Mouse (Mus musculus): ENCODE results near the gene Dip2c. TPM values are rescaled to one million over a fixed set of nuclear protein-coding genes. Genes with fewer than 3 reads are reported as not detected.

The Dip2c gene
- polyA plus RNA-seq, 1 experiment = 8.4 TPM

GRCm38 (mm10) chr13:9312916-9313315 lies 36.6 kb downstream of the Dip2c start:
- H3K4me3 ChIP-seq (ENCODE audit: low read depth, low read length) = no peak overlapping the region
- peaks cover 2% of the 10 kb centered on the region for H3K4me1 ChIP-seq (ENCODE audit: control insufficient read depth, insufficient read depth, low read length)
- no peaks in the 10 kb centered on the region for H3K27me3 ChIP-seq (ENCODE audit: control insufficient read depth, insufficient read depth, low read length, poor library complexity, severe bottlenecking)
- no peak overlapping the region for H3K9ac ChIP-seq (ENCODE audit: low read depth, poor library complexity, severe bottlenecking)
- TF ChIP-seq EP300 (IDR thresholded peaks at IDR 0.05; ENCODE audit: insufficient read depth, low read depth, low read length) (no peak), POLR2A (IDR thresholded peaks at IDR 0.05; ENCODE audit: insufficient read depth, low read length) (no peak), CTCF (IDR thresholded peaks at IDR 0.05; ENCODE audit: low read depth, low read length) (no peak)
- no peaks in the 10 kb centered on the region for H3K36me3 ChIP-seq (ENCODE audit: control insufficient read depth, insufficient read depth, low read length, poor library complexity, severe bottlenecking)
- H3K27ac ChIP-seq (ENCODE audit: insufficient read depth, low read length) = no peak overlapping the region
- H3K9me3 ChIP-seq (replicated peaks; ENCODE audit: control insufficient read depth, insufficient read depth, low read length, poor library complexity, severe bottlenecking) = no peaks in the 10 kb centered on the region

GRCm38 (mm10) chr13:9314099-9314712 lies 37.9 kb downstream of the Dip2c start:
- Histone ChIP-seq H3K36me3 (ENCODE audit: control insufficient read depth, insufficient read depth, low read length, poor library complexity, severe bottlenecking) (no peaks in the 10 kb centered on the region), H3K4me3 (ENCODE audit: low read depth, low read length) (no peak overlapping the region), H3K27me3 (ENCODE audit: control insufficient read depth, insufficient read depth, low read length, poor library complexity, severe bottlenecking) (no peaks in the 10 kb centered on the region), H3K9ac (ENCODE audit: low read depth, poor library complexity, severe bottlenecking) (no peak overlapping the region), H3K4me1 (ENCODE audit: control insufficient read depth, insufficient read depth, low read length) (peaks cover 2% of the 10 kb centered on the region), H3K9me3 (replicated peaks; ENCODE audit: control insufficient read depth, insufficient read depth, low read length, poor library complexity, severe bottlenecking) (no peaks in the 10 kb centered on the region), H3K27ac (ENCODE audit: insufficient read depth, low read length) (no peak overlapping the region)
- TF ChIP-seq POLR2A (IDR thresholded peaks at IDR 0.05; ENCODE audit: insufficient read depth, low read length) (no peak), EP300 (IDR thresholded peaks at IDR 0.05; ENCODE audit: insufficient read depth, low read depth, low read length) (no peak), CTCF (IDR thresholded peaks at IDR 0.05; ENCODE audit: low read depth, low read length) (no peak)

GRCm38 (mm10) chr13:9314713-9315112 lies 38.4 kb downstream of the Dip2c start:
- H3K36me3 ChIP-seq (ENCODE audit: control insufficient read depth, insufficient read depth, low read length, poor library complexity, severe bottlenecking) = no peaks in the 10 kb centered on the region
- H3K27ac ChIP-seq (ENCODE audit: insufficient read depth, low read length) = no peak overlapping the region
- TF ChIP-seq CTCF (IDR thresholded peaks at IDR 0.05; ENCODE audit: low read depth, low read length) = no peak
- no peak for TF ChIP-seq EP300 (IDR thresholded peaks at IDR 0.05; ENCODE audit: insufficient read depth, low read depth, low read length)
- peaks cover 2% of the 10 kb centered on the region for H3K4me1 ChIP-seq (ENCODE audit: control insufficient read depth, insufficient read depth, low read length)
- no peaks in the 10 kb centered on the region for H3K27me3 ChIP-seq (ENCODE audit: control insufficient read depth, insufficient read depth, low read length, poor library complexity, severe bottlenecking)
- H3K9me3 ChIP-seq (replicated peaks; ENCODE audit: control insufficient read depth, insufficient read depth, low read length, poor library complexity, severe bottlenecking) = no peaks in the 10 kb centered on the region
- H3K4me3 ChIP-seq (ENCODE audit: low read depth, low read length) = no peak overlapping the region
- no peak overlapping the region for H3K9ac ChIP-seq (ENCODE audit: low read depth, poor library complexity, severe bottlenecking)

GRCm38 (mm10) chr13:9319745-9320144 lies 43.4 kb downstream of the Dip2c start:
- no peak overlapping the region for H3K4me3 ChIP-seq (ENCODE audit: low read depth, low read length)
- no peak for TF ChIP-seq EP300 (IDR thresholded peaks at IDR 0.05; ENCODE audit: insufficient read depth, low read depth, low read length)
- no peak for TF ChIP-seq CTCF (IDR thresholded peaks at IDR 0.05; ENCODE audit: low read depth, low read length)
- H3K9me3 ChIP-seq (replicated peaks; ENCODE audit: control insufficient read depth, insufficient read depth, low read length, poor library complexity, severe bottlenecking) = no peaks in the 10 kb centered on the region
- H3K36me3 ChIP-seq (ENCODE audit: control insufficient read depth, insufficient read depth, low read length, poor library complexity, severe bottlenecking) = no peaks in the 10 kb centered on the region
- no peak overlapping the region for H3K9ac ChIP-seq (ENCODE audit: low read depth, poor library complexity, severe bottlenecking)
- H3K4me1 ChIP-seq (ENCODE audit: control insufficient read depth, insufficient read depth, low read length) = no peaks in the 10 kb centered on the region
- H3K27ac ChIP-seq (ENCODE audit: insufficient read depth, low read length) = no peak overlapping the region
- no peaks in the 10 kb centered on the region for H3K27me3 ChIP-seq (ENCODE audit: control insufficient read depth, insufficient read depth, low read length, poor library complexity, severe bottlenecking)

DNA sequence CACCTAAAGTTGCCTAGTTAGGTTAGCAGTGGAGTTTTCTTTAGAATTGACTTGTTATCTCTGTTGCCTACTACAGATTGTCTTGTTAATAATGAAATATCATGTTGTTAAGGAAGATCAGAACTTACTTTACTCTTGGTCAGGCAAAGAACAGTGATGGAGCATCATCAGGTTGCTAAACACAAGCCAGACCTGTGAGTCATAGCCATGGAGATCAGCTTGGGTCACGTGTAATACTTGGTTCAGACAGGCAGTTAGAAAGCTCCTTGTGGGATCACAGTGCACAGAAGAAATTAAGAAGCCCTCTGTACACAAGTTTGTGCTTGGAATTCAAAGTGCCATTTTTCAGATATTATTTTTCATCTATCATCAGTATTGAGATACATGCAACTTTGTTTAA lies 48.9 kb downstream of the Dip2c start:
- H3K9ac ChIP-seq (ENCODE audit: low read depth, poor library complexity, severe bottlenecking) = no peak overlapping the region
- H3K9me3 ChIP-seq (replicated peaks; ENCODE audit: control insufficient read depth, insufficient read depth, low read length, poor library complexity, severe bottlenecking) = no peaks in the 10 kb centered on the region
- no peaks in the 10 kb centered on the region for H3K36me3 ChIP-seq (ENCODE audit: control insufficient read depth, insufficient read depth, low read length, poor library complexity, severe bottlenecking)
- H3K27me3 ChIP-seq (ENCODE audit: control insufficient read depth, insufficient read depth, low read length, poor library complexity, severe bottlenecking) = no peaks in the 10 kb centered on the region
- H3K27ac ChIP-seq (ENCODE audit: insufficient read depth, low read length) = no peak overlapping the region
- TF ChIP-seq EP300 (IDR thresholded peaks at IDR 0.05; ENCODE audit: insufficient read depth, low read depth, low read length) = no peak
- no peak for TF ChIP-seq CTCF (IDR thresholded peaks at IDR 0.05; ENCODE audit: low read depth, low read length)
- no peak for TF ChIP-seq POLR2A (IDR thresholded peaks at IDR 0.05; ENCODE audit: insufficient read depth, low read length)
- H3K4me1 ChIP-seq (ENCODE audit: control insufficient read depth, insufficient read depth, low read length) = no peaks in the 10 kb centered on the region
- no peak overlapping the region for H3K4me3 ChIP-seq (ENCODE audit: low read depth, low read length)

GRCm38 (mm10) chr13:9329307-9329915 lies 53.1 kb downstream of the Dip2c start:
- TF ChIP-seq CTCF (IDR thresholded peaks at IDR 0.05; ENCODE audit: low read depth, low read length) (no peak), EP300 (IDR thresholded peaks at IDR 0.05; ENCODE audit: insufficient read depth, low read depth, low read length) (peak; percentile 87), POLR2A (IDR thresholded peaks at IDR 0.05; ENCODE audit: insufficient read depth, low read length) (no peak)
- Histone ChIP-seq H3K9me3 (replicated peaks; ENCODE audit: control insufficient read depth, insufficient read depth, low read length, poor library complexity, severe bottlenecking) (no peaks in the 10 kb centered on the region), H3K27ac (ENCODE audit: insufficient read depth, low read length) (peak overlapping the region; percentile 41; the same call in 1 of the 2 replicates)

More at GRCm38 (mm10) chr13:9329307-9329915, 53.1 kb downstream of the Dip2c start:
- no peaks in the 10 kb centered on the region for H3K4me1 ChIP-seq (ENCODE audit: control insufficient read depth, insufficient read depth, low read length)
- no peaks in the 10 kb centered on the region for H3K36me3 ChIP-seq (ENCODE audit: control insufficient read depth, insufficient read depth, low read length, poor library complexity, severe bottlenecking)
- H3K9ac ChIP-seq (ENCODE audit: low read depth, poor library complexity, severe bottlenecking) = no peak overlapping the region
- no peaks in the 10 kb centered on the region for H3K27me3 ChIP-seq (ENCODE audit: control insufficient read depth, insufficient read depth, low read length, poor library complexity, severe bottlenecking)
- H3K4me3 ChIP-seq (ENCODE audit: low read depth, low read length) = no peak overlapping the region
